In the genomic region with DNA sequence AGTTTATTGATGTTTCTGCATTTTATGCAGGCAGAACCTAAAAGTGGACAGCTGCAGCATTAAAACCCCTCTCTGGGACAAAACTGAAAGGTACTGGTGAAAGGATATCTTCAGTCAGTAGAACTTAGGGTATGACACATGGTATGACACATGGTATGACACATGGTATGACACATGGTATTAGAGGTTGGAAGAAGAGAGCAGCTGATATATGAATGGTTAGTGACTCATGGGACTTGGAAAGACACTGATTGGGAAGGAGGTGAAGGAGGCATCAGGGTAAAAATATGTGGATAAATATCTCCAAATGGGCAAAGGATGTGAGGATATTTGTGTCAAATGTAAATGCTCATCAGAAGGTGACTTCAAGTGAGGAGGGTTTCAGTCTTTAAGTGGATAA, we compare ENCODE assay signal across 25 mouse cellular contexts.
"Had no signal": no experiment of that assay in that cellular context is flagged by ENCODE, and none has a peak within 500 bp of the region (broad histone marks: within the 10 kb centered on the region; RNA-seq: fewer than 3 reads in every experiment).

No protein-coding gene starts in this region.

- DNase-seq: gastrocnemius, postnatal 14 days; gastrocnemius, postnatal 36 days; heart, adult 11 months; heart, adult 2 months; heart, postnatal 14 days; heart, postnatal 36 days; kidney, adult 11 months; kidney, adult 2 months; kidney, adult 9 months; kidney, postnatal 14 days; kidney, postnatal 36 days; layer of hippocampus, adult 9-11 months; layer of hippocampus, postnatal 36 days; left cerebral cortex, postnatal 4 days had no signal

- H3K36me3 ChIP-seq: heart, embryonic 13.5 days; heart, embryonic 15.5 days; hindbrain, embryonic 13.5 days; hindbrain, embryonic 15.5 days; kidney, embryonic 15.5 days; limb, embryonic 13.5 days; limb, embryonic 15.5 days; liver, embryonic 12.5 days had no signal

- H3K4me3 ChIP-seq: heart, adult 2 months; heart, embryonic 13.5 days; heart, embryonic 15.5 days; hindbrain, embryonic 13.5 days; hindbrain, embryonic 15.5 days; kidney, embryonic 15.5 days; limb, embryonic 13.5 days; limb, embryonic 15.5 days; liver, embryonic 12.5 days had no signal

- H3K4me1 ChIP-seq: heart, embryonic 13.5 days; heart, embryonic 15.5 days; hindbrain, embryonic 13.5 days; hindbrain, embryonic 15.5 days; kidney, embryonic 15.5 days; limb, embryonic 13.5 days; limb, embryonic 15.5 days; liver, embryonic 12.5 days had no signal

- H3K9me3 ChIP-seq: heart, embryonic 15.5 days; hindbrain, embryonic 13.5 days; hindbrain, embryonic 15.5 days; kidney, embryonic 15.5 days; limb, embryonic 15.5 days; liver, embryonic 12.5 days had no signal

- H3K27ac ChIP-seq: heart, adult 2 months; heart, embryonic 13.5 days; heart, embryonic 15.5 days; hindbrain, embryonic 13.5 days; hindbrain, embryonic 15.5 days; hindbrain, postnatal 0 days; kidney, embryonic 15.5 days; kidney, postnatal 0 days; limb, embryonic 13.5 days; limb, embryonic 15.5 days; liver, embryonic 12.5 days; liver, embryonic 14.5 days had no signal

- H3K27me3 ChIP-seq: heart, embryonic 13.5 days; heart, embryonic 15.5 days; hindbrain, embryonic 13.5 days; hindbrain, embryonic 15.5 days; kidney, embryonic 15.5 days; limb, embryonic 13.5 days; limb, embryonic 15.5 days; liver, embryonic 12.5 days had no signal
